Mouse (Mus musculus) liver, adult (tissue): ENCODE data around the gene Rnaseh2c.

ENCODE experiments used
- GATA4 ChIP-seq: IDR thresholded peaks from 2 replicates; pipeline ENCODE4 v1.6.1; 2014; ENCODE audit warnings: mild to moderate bottlenecking, low read length; ENCODE audit not compliant: insufficient replicate concordance

The Rnaseh2c gene

GRCm38 (mm10) chr19:5637069-5638047 is 35.7 kb downstream of the Rnaseh2c start, which contains the start of gene Rela:
Gene Rela (plus strand): TSS chr19:5637483.
- TF ChIP-seq GATA4 = no peak; the same call in 1 of the 2 replicates

GRCm38 (mm10) chr19:5638416-5639005 is 36.8 kb downstream of the Rnaseh2c start:
- TF ChIP-seq GATA4 = no peak

DNA sequence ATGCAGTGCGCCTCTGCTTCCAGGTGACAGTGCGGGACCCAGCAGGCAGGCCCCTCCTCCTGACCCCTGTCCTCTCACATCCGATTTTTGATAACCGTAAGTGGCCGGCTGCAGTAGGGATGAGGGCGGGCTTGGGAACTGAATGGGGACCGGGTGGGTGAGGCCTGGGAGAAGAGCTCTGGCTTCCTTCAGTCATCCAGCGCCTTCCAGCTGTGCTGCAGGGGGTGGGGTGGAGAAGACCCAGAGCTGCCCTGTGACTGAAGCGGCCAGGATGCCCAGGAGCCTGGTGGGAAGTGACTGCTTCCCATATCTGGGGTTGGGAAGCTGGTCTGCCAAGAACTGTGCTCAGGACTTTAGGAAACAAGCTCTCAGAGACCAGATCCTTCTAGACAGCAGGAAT is 38.7 kb downstream of the Rnaseh2c start:
- peak; percentile 61; the same call in 1 of the 2 replicates for TF ChIP-seq GATA4

DNA sequence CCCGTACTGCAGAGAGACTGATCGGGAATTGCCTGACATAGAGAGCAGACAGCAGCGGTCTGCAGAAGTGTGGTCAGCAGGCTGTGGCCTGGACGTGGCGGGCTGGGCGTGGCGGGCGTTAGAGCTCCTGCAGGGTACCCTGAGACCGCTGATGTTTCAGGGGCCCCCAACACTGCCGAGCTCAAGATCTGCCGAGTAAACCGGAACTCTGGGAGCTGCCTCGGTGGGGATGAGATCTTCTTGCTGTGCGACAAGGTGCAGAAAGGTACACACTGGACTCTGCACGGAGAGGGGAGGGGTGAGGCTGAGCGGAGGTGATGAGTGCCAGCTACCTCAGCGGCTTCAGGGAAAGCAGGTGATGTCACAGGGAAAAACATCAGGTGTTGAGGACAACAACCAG is 39.3 kb downstream of the Rnaseh2c start:
- no peak for TF ChIP-seq GATA4

DNA sequence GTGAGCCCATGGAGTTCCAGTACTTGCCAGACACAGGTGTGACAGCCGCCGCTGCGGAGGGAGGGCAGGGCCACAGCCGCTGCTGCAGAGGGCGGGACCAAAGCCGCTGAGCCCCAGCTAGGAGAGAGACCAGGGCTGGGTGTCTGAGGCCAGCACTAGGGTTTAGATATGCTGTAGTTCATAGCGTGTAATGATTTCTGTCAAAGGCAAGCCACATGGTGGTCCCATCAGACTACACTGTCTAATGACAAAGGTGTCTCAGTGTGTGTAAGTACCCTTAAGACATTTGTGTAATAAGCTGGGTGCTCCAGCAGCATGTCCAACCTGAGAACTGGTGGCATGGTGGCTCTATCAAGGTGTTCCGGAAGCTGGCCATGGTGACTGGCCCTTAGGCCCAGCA is 40.0 kb downstream of the Rnaseh2c start:
- no peak for TF ChIP-seq GATA4

GRCm38 (mm10) chr19:5645280-5645679 is 43.6 kb downstream of the Rnaseh2c start:
- no peak for TF ChIP-seq GATA4

DNA sequence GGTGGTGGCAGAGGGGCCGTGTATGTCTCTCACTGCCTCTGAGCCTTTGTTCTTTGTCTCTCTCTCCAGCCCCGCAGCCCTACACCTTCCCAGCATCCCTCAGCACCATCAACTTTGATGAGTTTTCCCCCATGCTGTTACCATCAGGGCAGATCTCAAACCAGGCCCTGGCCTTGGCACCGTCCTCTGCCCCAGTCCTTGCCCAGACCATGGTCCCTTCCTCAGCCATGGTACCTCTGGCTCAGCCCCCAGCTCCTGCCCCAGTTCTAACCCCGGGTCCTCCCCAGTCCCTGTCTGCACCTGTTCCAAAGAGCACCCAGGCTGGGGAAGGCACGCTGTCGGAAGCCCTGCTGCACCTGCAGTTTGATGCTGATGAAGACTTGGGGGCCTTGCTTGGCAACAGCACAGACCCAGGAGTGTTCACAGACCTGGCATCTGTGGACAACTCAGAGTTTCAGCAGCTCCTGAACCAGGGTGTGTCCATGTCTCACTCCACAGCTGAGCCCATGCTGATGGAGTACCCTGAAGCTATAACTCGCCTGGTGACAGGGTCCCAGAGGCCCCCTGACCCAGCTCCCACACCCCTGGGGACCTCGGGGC is 45.2 kb downstream of the Rnaseh2c start:
- no peak for TF ChIP-seq GATA4

DNA sequence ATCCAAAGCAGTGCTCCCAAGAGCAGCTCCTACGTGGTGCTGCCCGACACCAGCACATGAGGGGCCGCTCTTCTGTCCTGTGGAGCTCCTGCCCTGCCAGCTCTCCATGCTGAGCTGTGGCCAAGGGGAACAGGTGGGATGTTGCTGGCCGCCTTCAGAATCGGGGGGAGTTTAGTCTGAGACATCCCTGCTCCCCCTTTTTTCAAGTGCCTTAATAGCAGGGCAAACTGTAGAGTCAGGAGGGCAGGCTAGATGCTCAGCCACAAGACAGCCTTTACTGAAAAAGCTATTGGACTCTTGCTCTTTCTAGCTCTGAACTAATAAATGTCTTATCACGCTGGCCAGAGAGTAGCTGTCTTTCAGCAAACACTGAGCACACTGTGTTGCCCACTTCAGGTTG is 46.1 kb downstream of the Rnaseh2c start:
- no peak for TF ChIP-seq GATA4

GRCm38 (mm10) chr19:5648401-5649297 is 47.0 kb downstream of the Rnaseh2c start:
- TF ChIP-seq GATA4 = no peak

DNA sequence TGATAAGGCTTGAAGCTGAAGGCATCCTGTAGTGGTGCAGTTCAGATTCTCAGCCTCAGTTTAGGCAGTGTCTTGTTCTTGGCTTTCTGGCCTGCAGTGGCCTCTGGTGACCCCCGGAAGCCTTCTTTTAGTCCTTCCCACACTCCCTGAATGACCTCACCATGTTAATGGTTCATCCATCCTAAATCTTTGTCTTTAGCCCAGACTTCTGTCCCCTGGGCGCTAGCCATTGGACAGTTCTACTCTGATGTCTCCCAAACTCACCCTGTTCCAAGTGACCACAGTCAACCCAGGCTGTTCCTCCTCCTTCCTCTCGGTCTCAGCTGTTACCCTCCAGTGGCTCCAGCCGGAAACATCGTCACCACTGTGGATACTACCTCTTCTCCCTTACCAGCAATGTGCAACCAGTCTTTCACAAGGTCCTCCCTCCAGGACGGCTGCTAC is 47.6 kb downstream of the Rnaseh2c start:
- TF ChIP-seq GATA4 = no peak

DNA sequence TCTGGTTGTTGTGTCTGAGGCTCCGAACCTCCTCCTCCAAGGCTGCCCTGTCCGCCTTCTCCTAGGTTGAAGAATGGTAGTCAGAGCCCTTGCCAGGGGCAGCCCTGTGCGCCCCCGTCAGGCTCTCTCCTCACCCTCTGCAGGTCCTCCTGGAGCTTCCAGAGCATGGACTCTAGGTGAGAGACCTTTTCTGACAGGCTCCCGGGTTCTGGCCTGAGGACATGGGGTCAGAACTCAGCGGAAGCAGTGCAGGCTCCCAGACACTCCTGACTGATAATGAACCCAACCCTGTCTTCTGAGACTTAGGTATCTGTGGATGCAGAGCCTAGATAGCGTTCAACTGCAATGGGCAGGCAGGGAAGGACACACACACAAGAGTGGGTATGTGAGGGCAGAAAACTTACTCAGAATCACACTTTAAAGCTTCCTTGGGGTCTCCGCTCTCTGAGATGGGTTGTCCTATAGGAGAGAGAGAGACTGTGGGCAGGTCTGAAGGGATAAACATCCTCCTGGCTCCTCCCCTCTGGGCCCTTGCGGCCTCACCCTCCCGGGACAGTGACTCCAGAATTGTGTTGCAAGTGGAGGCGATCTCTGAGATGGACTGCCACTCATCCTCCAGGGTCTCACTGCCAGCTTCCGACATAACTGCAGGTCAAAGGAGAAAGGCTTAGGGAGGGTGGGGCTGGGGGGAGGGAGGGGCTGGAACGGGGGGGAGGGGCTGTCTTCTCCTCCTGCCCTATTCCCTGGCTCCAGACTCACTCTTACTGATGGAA is 50.0 kb downstream of the Rnaseh2c start:
- TF ChIP-seq GATA4 = no peak

GRCm38 (mm10) chr19:5652570-5652969 is 50.9 kb downstream of the Rnaseh2c start:
- no peak for TF ChIP-seq GATA4

- no peak for TF ChIP-seq GATA4
These were observed 52.5 kb downstream of the Rnaseh2c start for GRCm38 (mm10) chr19:5653969-5654719.
